Mouse (Mus musculus) frontal cortex, postnatal 10 days (tissue): ENCODE measurements at regions not wholly inside any gene's neighbourhood (a gene's known extent, or its start where the extent isn't known, plus 50 kb on each side); places are given as distances from the start of the nearest gene placed in this dataset.
A peak's percentile ranks its signal among the peaks of the same experiment; 100 is the strongest.

Experiments
- DNase-seq, 2 experiments: peaks; one replicate each; pipeline ENCODE4 v3.0.0; 2022; ENCODE audit warnings: low spot score in 2 of 2, mixed read lengths in 1 of 2

GRCm38 (mm10) chr9:30174646-30175045, 211.7 kb upstream of the Ntm start:
- no peak for DNase-seq

- DNase-seq = no peak
Measured at GRCm38 (mm10) chr9:30175376-30175775, 212.4 kb upstream of the Ntm start.

- DNase-seq = no peak
Measured at GRCm38 (mm10) chr9:30183409-30183808, 220.5 kb upstream of the Ntm start.

DNA sequence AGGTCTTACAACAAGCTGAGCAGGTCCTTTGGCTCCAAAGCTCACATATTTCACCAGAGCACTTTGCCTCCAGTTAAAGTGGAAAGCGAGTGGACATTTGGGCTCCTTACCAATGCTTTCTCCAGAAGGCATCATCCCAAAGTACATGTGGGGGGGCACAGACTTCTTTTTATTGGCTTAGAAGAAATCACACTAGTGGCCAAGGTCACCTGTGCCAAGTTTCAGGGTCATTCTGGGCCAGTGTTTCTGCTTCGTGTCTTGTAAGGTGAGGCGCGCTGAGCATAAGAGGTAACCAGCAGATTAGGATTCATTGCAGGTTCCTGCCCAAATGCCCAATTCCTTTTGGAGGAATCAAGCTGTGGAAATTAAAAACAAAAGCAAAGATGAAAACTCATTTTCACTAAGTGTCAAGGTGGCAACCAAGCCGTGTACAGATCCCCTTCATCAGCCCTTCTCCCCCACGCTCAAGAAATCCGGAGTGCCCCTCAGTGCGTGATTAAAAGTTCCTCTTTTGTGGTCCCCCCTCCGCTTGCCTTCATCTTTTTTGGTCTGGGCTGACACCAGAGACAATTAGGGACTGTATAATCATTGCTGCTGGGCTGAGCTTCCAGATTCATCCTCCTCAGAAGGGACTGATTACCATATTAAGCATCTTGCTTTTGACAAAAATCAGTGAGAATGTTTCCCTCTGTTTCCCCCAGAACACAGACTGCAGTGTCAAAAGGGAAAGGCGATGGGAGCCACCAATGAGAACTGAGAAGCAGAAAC, 222.2 kb upstream of the Ntm start:
- DNase-seq = no peak

GRCm38 (mm10) chr9:30186261-30186660, 223.3 kb upstream of the Ntm start:
- no peak for DNase-seq

DNA sequence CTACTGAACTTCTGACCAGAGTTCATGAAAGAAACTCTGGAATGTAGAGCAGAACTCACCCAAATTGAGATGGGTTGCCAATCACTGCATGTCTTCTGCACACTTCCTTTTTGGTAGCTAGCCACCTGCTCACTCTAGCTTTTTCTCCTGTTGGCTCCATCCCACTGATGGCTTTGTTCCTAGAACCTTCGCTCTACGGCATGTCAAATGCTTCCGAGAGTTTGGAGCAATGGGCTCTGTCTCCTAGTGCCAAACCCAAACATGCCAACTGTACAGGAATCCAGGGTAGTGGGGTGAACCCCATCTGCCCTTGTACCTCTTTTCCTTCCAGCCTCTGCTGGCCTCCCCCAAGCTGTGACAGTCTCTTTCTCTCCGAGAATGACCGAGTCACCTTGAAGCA, 227.1 kb upstream of the Ntm start:
- DNase-seq = no peak

GRCm38 (mm10) chr9:30191119-30191518, 228.2 kb upstream of the Ntm start:
- peak in 1 of 2 experiments; percentile 13 for DNase-seq

DNA sequence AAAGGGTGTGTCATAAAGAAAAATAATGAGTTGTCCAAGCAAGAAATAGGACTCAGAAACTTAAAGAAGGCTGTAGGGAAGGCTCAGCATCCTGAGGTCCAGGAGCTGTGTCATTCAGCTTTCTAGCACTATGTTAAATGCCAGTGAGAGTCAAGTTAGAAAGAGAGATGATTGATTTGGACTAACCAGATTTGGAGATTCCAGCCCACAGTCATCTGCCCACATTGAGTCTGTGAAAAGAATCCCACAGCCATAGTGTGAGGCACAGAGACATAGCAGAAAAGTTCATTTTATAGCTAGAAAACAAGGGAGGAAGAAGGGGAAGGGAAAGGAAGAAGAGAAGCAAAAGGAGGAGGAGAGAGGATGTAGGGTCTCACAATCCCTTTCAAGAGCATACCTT, 229.0 kb upstream of the Ntm start:
- DNase-seq = no peak

- DNase-seq = no peak
Measured at GRCm38 (mm10) chr9:30194866-30195265, 231.9 kb upstream of the Ntm start.

- DNase-seq = no peak
Measured at GRCm38 (mm10) chr9:30202411-30202810, 224.5 kb upstream of the Snx19 start.

- DNase-seq = no peak
Measured at GRCm38 (mm10) chr9:30207631-30208030, 219.3 kb upstream of the Snx19 start.

DNA sequence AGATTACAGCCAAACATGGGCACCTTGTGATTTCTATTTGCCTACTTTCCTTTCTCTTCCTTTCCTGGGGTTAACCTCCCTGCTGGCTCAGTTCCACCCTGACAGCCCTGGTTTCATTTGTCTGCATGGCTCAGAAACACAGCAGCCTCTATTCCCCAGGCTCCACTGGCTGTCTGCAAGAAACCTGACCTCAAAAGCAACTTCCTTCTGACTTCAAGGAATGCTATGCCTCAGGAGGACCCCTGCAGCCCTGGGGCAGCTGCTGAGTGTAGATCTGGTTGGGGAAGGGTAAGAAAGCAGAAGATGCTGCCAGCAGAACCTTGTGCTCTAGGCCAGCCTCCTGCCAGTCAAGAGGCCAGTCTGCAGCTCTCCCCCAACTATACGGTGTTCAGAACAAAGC, 217.1 kb upstream of the Snx19 start:
- no peak for DNase-seq

GRCm38 (mm10) chr9:30212471-30213075, 214.3 kb upstream of the Snx19 start:
- DNase-seq = peak in 1 of 2 experiments; percentile 29

DNA sequence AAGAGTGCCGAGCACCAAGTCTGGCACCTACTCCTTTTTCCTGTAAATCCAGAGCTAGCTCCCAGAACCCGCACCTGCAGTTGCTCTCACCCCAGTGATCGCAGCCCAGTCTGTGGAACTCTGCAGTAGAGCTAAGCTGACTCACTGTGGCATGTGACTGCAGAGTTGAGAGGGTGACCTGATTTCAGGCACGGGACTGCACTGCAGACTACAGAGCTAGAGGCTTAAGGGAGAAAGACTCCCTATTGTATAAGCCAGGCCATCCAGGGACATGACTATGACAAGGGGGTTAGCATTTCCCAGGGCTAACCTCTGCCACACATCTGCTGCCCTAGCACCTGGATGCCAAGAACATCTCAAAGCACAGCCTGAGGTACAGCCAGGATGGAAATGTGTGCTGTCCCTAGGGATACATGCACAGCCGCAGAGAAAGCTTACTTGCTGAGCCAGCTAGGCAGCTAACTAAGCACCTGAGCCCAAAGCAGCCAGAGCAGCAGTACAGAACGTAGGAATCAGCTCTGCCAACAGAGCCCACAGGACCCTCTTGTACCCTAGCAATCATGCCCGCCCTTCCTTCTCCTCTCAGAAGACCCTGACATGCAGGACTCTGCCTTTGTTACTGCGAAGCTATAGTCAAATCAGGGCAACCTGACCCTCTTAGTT, 192.3 kb upstream of the Snx19 start:
- peak in 1 of 2 experiments; percentile 9 for DNase-seq

GRCm38 (mm10) chr9:30235791-30236190, 191.1 kb upstream of the Snx19 start:
- no peak for DNase-seq

GRCm38 (mm10) chr9:30242107-30242506, 184.8 kb upstream of the Snx19 start:
- DNase-seq = no peak

GRCm38 (mm10) chr9:30264533-30265168, 162.3 kb upstream of the Snx19 start:
- peak; percentile 54 to 76 for DNase-seq

DNA sequence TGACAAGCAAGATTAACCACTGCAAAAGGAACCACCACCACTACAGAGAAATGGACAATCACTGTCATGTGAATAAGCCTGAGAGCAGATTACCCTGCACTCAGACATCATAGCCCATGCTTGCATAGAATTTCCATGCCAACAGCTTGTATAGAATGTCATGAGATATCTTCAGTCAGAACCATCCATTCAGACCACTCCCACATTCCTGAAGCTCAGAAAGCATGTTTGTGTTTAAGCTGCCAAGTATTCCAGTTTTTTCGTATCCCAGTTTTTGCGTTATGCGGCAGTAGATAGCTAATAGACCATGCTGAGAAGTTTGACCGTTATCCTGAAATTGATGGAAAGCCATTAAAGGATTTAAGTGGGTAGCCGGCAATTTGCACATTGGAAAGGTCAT, 155.8 kb upstream of the Snx19 start:
- DNase-seq = no peak

DNA sequence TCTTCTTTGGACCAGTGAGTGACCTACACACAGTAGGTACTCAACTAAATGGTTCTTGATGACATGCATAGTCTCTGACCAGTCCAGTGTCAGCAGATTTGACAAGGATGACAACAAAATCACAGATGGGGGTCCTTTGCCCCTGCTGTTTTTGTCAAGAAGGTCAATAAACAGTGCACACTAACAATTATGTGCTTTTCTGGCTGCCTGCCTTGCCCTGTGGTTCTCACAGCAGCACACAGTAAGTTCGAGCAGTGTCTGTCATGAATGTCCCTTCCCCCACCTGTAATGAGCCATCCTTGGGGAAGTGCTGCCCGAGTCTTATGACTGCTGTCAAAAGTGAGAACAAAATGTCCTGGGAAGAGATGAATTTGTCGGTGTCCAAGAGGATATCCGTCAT, 153.1 kb upstream of the Snx19 start:
- no peak for DNase-seq

- no peak for DNase-seq
Measured at GRCm38 (mm10) chr9:30278231-30278630, 148.7 kb upstream of the Snx19 start.

DNA sequence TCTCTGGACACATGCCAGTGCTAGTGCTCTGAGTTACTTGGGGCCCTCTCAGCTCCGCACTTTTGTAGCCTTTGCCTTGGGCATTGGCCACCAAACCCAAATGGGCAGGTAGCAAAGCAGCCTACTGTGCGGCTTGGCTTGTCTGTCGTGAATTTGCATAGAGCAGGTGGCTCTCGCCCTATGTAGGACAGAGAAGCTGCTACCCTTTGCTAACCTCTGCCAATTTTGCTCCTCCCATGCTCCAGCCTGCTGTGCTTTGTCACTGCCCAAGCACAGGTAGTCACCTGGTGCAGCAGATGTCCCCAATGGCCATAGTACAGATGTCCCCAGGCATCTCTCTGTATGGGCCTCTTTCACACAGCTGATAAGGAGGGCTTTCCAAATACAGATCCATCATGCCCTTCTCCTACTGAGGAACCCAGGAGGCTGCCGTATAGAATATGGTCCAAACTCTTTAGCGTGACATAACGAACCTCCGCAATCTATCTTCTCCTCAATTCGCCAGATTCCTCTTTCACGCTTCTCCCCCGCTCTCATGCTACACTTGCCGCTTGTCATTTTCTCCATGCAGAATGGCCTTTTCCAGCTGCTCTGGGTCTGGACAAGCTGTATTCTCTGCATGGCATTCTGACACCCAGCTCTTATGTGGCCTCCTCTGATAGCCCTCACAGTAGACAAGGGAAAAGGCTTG, 143.7 kb upstream of the Snx19 start:
- DNase-seq = no peak

GRCm38 (mm10) chr9:30283771-30284148, 143.1 kb upstream of the Snx19 start:
- no peak for DNase-seq
